Mouse (Mus musculus) thymus, postnatal 14 days (tissue): ENCODE data around the gene Draxin.
"Not testable (repeated sequence)": the region's sequence is repeated elsewhere in the genome, so short reads cannot be mapped to it uniquely, and the experiment has no call there.

Experiments
- DNase-seq: peaks from one replicate; pipeline ENCODE4 v3.0.0; 2021

Draxin gene

DNA sequence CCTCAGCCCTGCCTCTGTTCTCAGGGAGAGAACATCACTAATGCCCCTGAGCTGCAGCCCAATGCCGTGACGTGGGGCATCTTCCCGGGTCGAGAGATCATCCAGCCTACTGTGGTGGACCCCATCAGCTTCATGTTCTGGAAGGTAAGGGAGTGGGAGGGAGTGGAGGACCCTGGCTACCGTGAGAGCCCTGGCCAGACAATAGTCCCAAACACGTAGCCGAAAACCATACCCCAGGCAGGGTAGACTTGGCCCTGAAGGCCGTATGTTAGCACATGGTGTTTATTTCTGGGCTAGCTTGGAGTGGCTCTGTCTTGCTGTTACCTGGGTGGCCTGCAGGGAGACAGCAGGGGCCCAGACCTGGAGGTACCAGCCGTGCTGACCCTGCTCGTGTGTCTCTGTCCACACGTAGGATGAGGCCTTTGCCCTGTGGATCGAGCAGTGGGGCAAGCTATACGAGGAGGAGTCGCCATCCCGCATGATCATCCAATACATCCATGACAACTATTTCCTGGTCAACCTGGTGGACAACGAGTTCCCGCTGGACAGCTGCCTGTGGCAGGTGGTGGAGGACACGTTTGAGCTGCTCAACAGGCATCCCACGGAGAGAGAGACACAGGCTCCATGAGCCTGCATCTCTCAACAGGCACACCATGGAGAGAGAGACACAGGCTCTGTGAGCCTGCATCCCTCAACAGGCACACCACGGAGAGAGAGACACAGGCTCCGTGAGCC, 75.4 kb downstream of the Draxin start:
- DNase-seq = no peak

DNA sequence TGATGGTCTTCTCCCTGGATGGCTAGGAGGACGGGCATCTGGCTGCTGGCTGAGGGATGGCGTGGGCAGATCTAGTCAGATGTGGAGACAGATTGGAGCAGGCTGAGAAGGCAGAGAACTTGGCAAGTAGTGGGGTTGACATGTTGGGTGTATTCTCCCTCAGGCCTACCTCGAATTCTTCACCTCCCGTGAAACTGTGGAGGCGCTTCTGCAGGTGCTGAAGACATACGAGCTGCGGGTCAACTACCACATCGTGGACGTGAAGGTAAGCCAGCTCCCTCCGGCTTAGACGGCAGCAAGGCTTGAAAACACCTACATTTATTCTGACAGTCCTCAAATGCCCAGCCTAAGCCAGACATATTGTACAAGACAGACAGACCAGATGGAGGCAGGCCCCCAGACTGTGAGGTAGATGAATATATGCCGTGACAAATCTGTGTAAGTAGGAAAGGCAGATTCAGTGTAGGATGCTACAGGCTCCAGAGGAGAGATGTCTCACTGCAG, 77.0 kb downstream of the Draxin start:
- no peak for DNase-seq

DNA sequence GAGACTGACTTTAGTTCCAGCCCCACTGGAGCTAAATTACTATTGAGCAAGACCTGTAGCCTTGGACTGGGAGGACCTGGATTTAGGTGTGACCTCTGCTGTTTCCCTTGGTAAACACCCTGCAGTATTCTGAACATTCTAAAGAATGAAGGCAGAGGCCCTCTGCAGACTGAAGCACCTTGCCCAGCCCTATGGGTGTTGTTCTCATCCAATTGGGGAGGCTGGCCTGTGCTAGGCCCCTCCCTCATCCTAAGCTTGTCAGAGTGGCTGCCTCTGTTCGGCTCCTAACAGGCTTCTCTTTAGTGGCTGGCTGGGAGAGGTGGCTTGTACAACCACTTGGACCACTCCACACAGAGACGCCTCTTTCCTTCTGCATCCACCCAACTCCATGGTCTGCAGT, 77.5 kb downstream of the Draxin start:
- DNase-seq = no peak

DNA sequence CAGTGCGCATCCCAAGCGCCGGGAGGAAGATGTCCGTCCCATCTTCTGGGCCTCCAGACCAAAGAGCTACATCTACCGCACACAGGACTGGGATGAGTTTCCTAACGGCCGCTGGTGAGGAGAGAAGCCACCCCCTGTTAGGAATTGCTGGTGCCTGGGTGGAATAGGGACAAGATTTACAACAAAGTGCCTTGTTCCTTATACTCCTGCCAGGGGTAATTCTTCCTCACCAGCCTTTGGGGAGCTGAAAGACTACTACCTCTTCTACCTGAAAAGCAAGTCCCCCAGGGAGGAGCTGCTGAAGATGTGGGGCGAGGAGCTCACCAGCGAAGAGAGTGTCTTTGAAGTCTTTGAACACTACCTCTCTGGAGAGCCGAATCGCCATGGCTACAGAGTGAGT, 78.6 kb downstream of the Draxin start:
- no peak for DNase-seq

GRCm38 (mm10) chr4:148051046-148051776, 79.3 kb downstream of the Draxin start:
- no peak for DNase-seq

DNA sequence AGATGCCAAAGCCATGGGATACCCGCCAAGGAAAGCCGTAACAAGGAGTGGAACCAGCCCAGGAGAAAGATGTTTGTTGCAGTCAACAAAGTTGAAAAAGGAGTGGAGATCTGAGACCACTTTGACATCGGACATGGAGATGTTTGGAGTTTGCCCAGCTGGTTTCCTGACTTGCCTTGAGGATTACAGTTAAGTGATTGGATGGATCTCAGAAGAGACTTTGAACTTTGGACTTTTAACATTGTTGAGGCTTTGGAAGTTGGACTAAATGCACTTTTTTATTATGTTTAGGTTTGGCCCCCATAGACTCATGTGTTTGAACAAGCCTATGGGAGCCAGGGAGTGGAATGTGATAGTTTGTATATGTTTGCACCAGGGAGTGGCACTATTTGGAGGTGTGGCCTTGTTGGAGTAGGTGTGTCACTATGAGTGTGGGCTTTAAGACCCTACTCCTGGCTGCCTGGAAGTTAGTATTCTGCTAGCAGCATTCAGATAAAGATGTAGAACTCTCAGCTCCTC, 80.0 kb downstream of the Draxin start:
- not testable (repeated sequence) for DNase-seq
